In the genomic region with DNA sequence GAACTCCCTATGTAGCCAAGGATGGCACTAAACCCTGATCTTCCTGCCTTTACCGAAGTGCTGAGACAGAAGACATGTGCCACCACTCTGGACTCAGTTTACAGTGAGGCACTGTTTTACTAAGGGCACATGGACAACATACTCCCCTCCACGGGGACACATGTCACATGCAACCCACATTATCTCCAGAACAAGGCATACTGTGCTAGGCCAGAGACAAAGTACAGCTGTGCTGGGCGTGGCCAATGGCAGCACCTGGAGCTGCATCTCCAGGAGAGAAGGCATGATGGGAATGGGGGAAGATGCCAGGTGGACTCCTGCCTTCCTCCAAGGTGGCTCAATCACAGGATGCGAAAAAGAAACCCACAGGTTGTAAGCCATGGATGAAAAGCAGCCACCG, we compare ENCODE assay signal across 25 mouse cellular contexts.
"Had no signal": no experiment of that assay in that cellular context is flagged by ENCODE, and none has a peak within 500 bp of the region (broad histone marks: within the 10 kb centered on the region; RNA-seq: fewer than 3 reads in every experiment).

No protein-coding gene starts in this region.

- H3K27ac ChIP-seq: gastrocnemius, adult 2 months; heart, adult 2 months; heart, embryonic 13.5 days; heart, embryonic 15.5 days; hindbrain, embryonic 13.5 days; hindbrain, embryonic 15.5 days; hindbrain, postnatal 0 days; layer of hippocampus, adult 2 months; left cerebral cortex, adult 2 months; limb, embryonic 12.5 days; liver, embryonic 14.5 days had no signal

- H3K9me3 ChIP-seq: heart, embryonic 13.5 days; heart, embryonic 15.5 days; hindbrain, embryonic 13.5 days; hindbrain, embryonic 15.5 days; limb, embryonic 12.5 days had no signal

- DNase-seq: gastrocnemius, adult 2 months; gastrocnemius, postnatal 14 days; gastrocnemius, postnatal 36 days; heart, adult 11 months; heart, adult 2 months; heart, postnatal 14 days; heart, postnatal 36 days; kidney, adult 18-20 months; kidney, adult 8-10 months; kidney, postnatal 10 days; kidney, postnatal 25 days; kidney, postnatal 4 days; left cerebral cortex, postnatal 4 days; liver had no signal

- H3K27me3 ChIP-seq: heart, embryonic 13.5 days; heart, embryonic 15.5 days; hindbrain, embryonic 13.5 days; hindbrain, embryonic 15.5 days; limb, embryonic 12.5 days had no signal

- H3K9ac ChIP-seq: heart, embryonic 13.5 days; heart, embryonic 15.5 days; hindbrain, embryonic 13.5 days; hindbrain, embryonic 15.5 days; limb, embryonic 12.5 days; liver, embryonic 14.5 days had no signal

- ATAC-seq: hindbrain, postnatal 0 days had no signal

- H3K4me2 ChIP-seq: heart, embryonic 11.5 days; heart, embryonic 13.5 days; heart, embryonic 15.5 days; hindbrain, embryonic 13.5 days; hindbrain, embryonic 15.5 days; limb, embryonic 12.5 days; liver, embryonic 11.5 days had no signal

- H3K4me3 ChIP-seq: gastrocnemius, adult 2 months; heart, adult 2 months; heart, embryonic 13.5 days; heart, embryonic 15.5 days; hindbrain, embryonic 13.5 days; hindbrain, embryonic 15.5 days; layer of hippocampus, adult 2 months; left cerebral cortex, adult 2 months; limb, embryonic 12.5 days had no signal

- H3K4me1 ChIP-seq: heart, embryonic 13.5 days; hindbrain, embryonic 15.5 days; limb, embryonic 12.5 days had no signal
